Mouse (Mus musculus): Measurements from ENCODE around the gene Nbea.

DNA sequence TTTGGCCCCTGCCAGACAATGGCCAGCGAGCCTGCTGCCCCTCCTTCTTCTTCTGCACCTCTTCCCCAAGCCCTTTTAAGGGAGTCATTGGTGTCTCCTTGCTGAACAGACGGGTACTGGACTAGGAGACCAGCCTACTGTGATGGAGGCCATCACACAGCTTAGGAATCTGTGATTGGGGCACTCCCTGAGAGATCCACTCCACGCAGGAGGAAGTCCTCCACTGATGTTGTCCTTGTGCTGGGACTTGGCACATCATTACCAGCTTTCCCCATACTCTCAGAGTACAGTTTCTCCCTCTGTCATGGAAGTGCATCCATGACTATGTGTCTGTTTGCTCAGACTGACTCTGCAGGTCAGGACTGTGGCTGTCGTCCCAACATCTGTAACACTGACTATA lies 531.6 kb downstream of the Nbea start:
- no peak for TF ChIP-seq CTCF (IDR thresholded peaks at IDR 0.05; ENCODE audit: borderline replicate concordance, control insufficient read depth, extremely low read depth, insufficient read depth, low read length, poor library complexity)
- TF ChIP-seq POLR2A (IDR thresholded peaks at IDR 0.05; ENCODE audit: control insufficient read depth, extremely low read depth, insufficient read depth, low read length, poor library complexity) = no peak
